Mouse (Mus musculus): ENCODE results near the gene Dcbld1. TPM values are rescaled to one million over a fixed set of nuclear protein-coding genes. Genes with fewer than 3 reads are reported as not detected.
"Not testable (repeated sequence)": the region's sequence is repeated elsewhere in the genome, so short reads cannot be mapped to it uniquely, and the experiment has no call there.

The Dcbld1 gene
- total and polyA plus RNA-seq, 3 experiments = 2.7 to 4.9 (median 4.2) TPM

GRCm38 (mm10) chr10:52331007-52331406 is 97.6 kb downstream of the Dcbld1 start:
- Histone ChIP-seq H3K9ac (ENCODE audit: low read depth, low read length) (no peak overlapping the region), H3K79me2 (replicated peaks; ENCODE audit: control insufficient read depth, insufficient read depth, low read length) (no peaks in the 10 kb centered on the region), H3K27me3 (ENCODE audit: control insufficient read depth, insufficient read depth, low read length) (no peaks in the 10 kb centered on the region), H3K4me3 (no peak overlapping the region), H3K27ac (no peak overlapping the region), H3K36me3 (ENCODE audit: control insufficient read depth, insufficient read depth, low read length) (no peaks in the 10 kb centered on the region), H3K4me1 (ENCODE audit: control insufficient read depth, insufficient read depth, low read length) (no peaks in the 10 kb centered on the region)
- no peak for TF ChIP-seq EP300 (IDR thresholded peaks at IDR 0.05; ENCODE audit: insufficient read depth, low read depth, low read length)
- TF ChIP-seq CTCF (IDR thresholded peaks at IDR 0.05) = peak; percentile 91
- no peak for DNase-seq
- intact Hi-C loops (cut with DNase I) = loop anchor here (1.0 to 5.0 kb wide), 4 partner anchors 20 to 224 kb away; no protein-coding TSS in a partner anchor
- 0% methylated on average over 1 of the region's 1 CpGs for WGBS

- H3K79me2 ChIP-seq (replicated peaks; ENCODE audit: control insufficient read depth, insufficient read depth, low read length); H3K27me3 ChIP-seq (ENCODE audit: control insufficient read depth, insufficient read depth, low read length); H3K4me1 ChIP-seq (ENCODE audit: control insufficient read depth, insufficient read depth, low read length); intact Hi-C loops (cut with DNase I); H3K36me3 ChIP-seq (ENCODE audit: control insufficient read depth, insufficient read depth, low read length); DNase-seq; H3K27ac ChIP-seq; H3K4me3 ChIP-seq; H3K9ac ChIP-seq (ENCODE audit: low read depth, low read length): not testable (repeated sequence)
- WGBS = 90% methylated on average over 4 of the region's 4 CpGs
- TF ChIP-seq CTCF (IDR thresholded peaks at IDR 0.05) = 0 out of 2 replicates have a peak, but pooled peaks have one; percentile 7
Observed at GRCm38 (mm10) chr10:52343324-52343723, 109.9 kb downstream of the Dcbld1 start.

GRCm38 (mm10) chr10:52353184-52353583 is 119.8 kb downstream of the Dcbld1 start:
- H3K79me2 ChIP-seq (replicated peaks; ENCODE audit: control insufficient read depth, insufficient read depth, low read length) = no peaks in the 10 kb centered on the region
- no peak overlapping the region for H3K4me3 ChIP-seq
- H3K9ac ChIP-seq (ENCODE audit: low read depth, low read length) = no peak overlapping the region
- TF ChIP-seq EP300 (IDR thresholded peaks at IDR 0.05; ENCODE audit: insufficient read depth, low read depth, low read length) = no peak
- 0 out of 2 replicates have a peak, but pooled peaks have one; percentile 24 for TF ChIP-seq CTCF (IDR thresholded peaks at IDR 0.05)
- TF ChIP-seq POLR2A (IDR thresholded peaks at IDR 0.05; ENCODE audit: insufficient read depth, low read depth, low read length) = no peak
- no peaks in the 10 kb centered on the region for H3K4me1 ChIP-seq (ENCODE audit: control insufficient read depth, insufficient read depth, low read length)
- H3K36me3 ChIP-seq (ENCODE audit: control insufficient read depth, insufficient read depth, low read length) = peaks cover 3% of the 10 kb centered on the region; the same call in 1 of the 2 replicates
- WGBS = 87% methylated on average over 9 of the region's 9 CpGs
- no peak overlapping the region for H3K27ac ChIP-seq
- no peak for DNase-seq
- intact Hi-C loops (cut with DNase I) = no loop called here
- no peaks in the 10 kb centered on the region for H3K27me3 ChIP-seq (ENCODE audit: control insufficient read depth, insufficient read depth, low read length)

GRCm38 (mm10) chr10:52358467-52358866 is 125.0 kb downstream of the Dcbld1 start, which contains the start of gene Gm26741:
Gene Gm26741, plus strand, starts transcription at chr10:52358767.
- TF ChIP-seq CTCF (IDR thresholded peaks at IDR 0.05) (no peak), POLR2A (IDR thresholded peaks at IDR 0.05; ENCODE audit: insufficient read depth, low read depth, low read length) (no peak), EP300 (IDR thresholded peaks at IDR 0.05; ENCODE audit: insufficient read depth, low read depth, low read length) (no peak)
- H3K36me3 ChIP-seq (ENCODE audit: control insufficient read depth, insufficient read depth, low read length) = no peaks in the 10 kb centered on the region; the same call in 1 of the 2 replicates
- no peaks in the 10 kb centered on the region for H3K27me3 ChIP-seq (ENCODE audit: control insufficient read depth, insufficient read depth, low read length)
- H3K9ac ChIP-seq (ENCODE audit: low read depth, low read length) = no peak within 1 kb of the TSS
- no peak within 1 kb of the TSS for H3K4me3 ChIP-seq
- no peak for DNase-seq
- 88% methylated on average over 2 of the region's 2 CpGs for WGBS
- intact Hi-C loops (cut with DNase I) = no loop called here
- no peaks in the 10 kb centered on the region for H3K4me1 ChIP-seq (ENCODE audit: control insufficient read depth, insufficient read depth, low read length)
- no peaks in the 10 kb centered on the region; the same call in 1 of the 2 replicates for H3K79me2 ChIP-seq (replicated peaks; ENCODE audit: control insufficient read depth, insufficient read depth, low read length)
- H3K27ac ChIP-seq = no peak within 1 kb of the TSS

GRCm38 (mm10) chr10:52360241-52360735 is 126.9 kb downstream of the Dcbld1 start:
- Histone ChIP-seq H3K36me3 (ENCODE audit: control insufficient read depth, insufficient read depth, low read length) (no peaks in the 10 kb centered on the region; the same call in 1 of the 2 replicates), H3K9ac (ENCODE audit: low read depth, low read length) (no peak overlapping the region), H3K79me2 (replicated peaks; ENCODE audit: control insufficient read depth, insufficient read depth, low read length) (no peaks in the 10 kb centered on the region; the same call in 1 of the 2 replicates), H3K27ac (no peak overlapping the region), H3K4me3 (no peak overlapping the region), H3K4me1 (ENCODE audit: control insufficient read depth, insufficient read depth, low read length) (no peaks in the 10 kb centered on the region), H3K27me3 (ENCODE audit: control insufficient read depth, insufficient read depth, low read length) (no peaks in the 10 kb centered on the region)
- TF ChIP-seq POLR2A (IDR thresholded peaks at IDR 0.05; ENCODE audit: insufficient read depth, low read depth, low read length) (no peak), CTCF (IDR thresholded peaks at IDR 0.05) (no peak), EP300 (IDR thresholded peaks at IDR 0.05; ENCODE audit: insufficient read depth, low read depth, low read length) (no peak)
- intact Hi-C loops (cut with DNase I) = no loop called here
- no peak for DNase-seq
- 99% methylated on average over 4 of the region's 4 CpGs for WGBS

GRCm38 (mm10) chr10:52360862-52361609 is 127.6 kb downstream of the Dcbld1 start:
- Histone ChIP-seq H3K27ac (no peak overlapping the region), H3K4me3 (no peak overlapping the region), H3K9ac (ENCODE audit: low read depth, low read length) (no peak overlapping the region), H3K36me3 (ENCODE audit: control insufficient read depth, insufficient read depth, low read length) (no peaks in the 10 kb centered on the region; the same call in 1 of the 2 replicates), H3K27me3 (ENCODE audit: control insufficient read depth, insufficient read depth, low read length) (no peaks in the 10 kb centered on the region), H3K79me2 (replicated peaks; ENCODE audit: control insufficient read depth, insufficient read depth, low read length) (no peaks in the 10 kb centered on the region; the same call in 1 of the 2 replicates), H3K4me1 (ENCODE audit: control insufficient read depth, insufficient read depth, low read length) (no peaks in the 10 kb centered on the region)
- no peak for TF ChIP-seq CTCF (IDR thresholded peaks at IDR 0.05)
- no peak for TF ChIP-seq EP300 (IDR thresholded peaks at IDR 0.05; ENCODE audit: insufficient read depth, low read depth, low read length)
- TF ChIP-seq POLR2A (IDR thresholded peaks at IDR 0.05; ENCODE audit: insufficient read depth, low read depth, low read length) = no peak
- no peak for DNase-seq
- 94% methylated on average over 9 of the region's 9 CpGs for WGBS
- intact Hi-C loops (cut with DNase I) = no loop called here

Measured in heart, adult 2 months (tissue).